Comparison of ENCODE assay signal across 8 mouse cellular contexts in the genomic region with DNA sequence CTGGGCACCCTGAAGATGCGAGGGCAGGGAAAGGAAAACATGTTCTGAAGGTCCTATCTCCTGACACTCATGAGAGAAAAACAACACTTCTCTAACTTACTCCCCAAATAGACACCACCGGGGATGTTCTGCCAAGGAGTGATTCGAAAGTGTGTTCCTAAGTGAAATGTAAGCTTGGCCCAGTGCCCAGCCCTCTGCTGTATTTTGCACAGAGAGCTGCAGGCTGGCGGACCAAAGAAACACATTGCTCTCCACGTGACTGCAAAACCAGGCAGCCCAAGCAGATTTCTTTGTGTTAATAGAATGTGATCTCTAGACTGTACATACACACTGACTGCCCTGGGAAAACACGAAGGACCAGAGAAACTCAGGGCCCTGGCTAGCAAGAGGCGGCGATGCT. TPM values are rescaled to one million over a fixed set of nuclear protein-coding genes. Genes with fewer than 3 reads are reported as not detected.
DNase-seq lines count a peak whose midpoint lies in the region; ATAC-seq lines count a peak whose summit lies in the region.

No protein-coding gene starts in this region.

- H3K9ac ChIP-seq in embryonic facial prominence, embryonic 14.5 days (ENCODE audit: low read depth, low read length): no peak overlapping the region; the same call in 1 of the 2 replicates
- 0 out of 2 replicates have a peak overlapping the region, but pooled peaks have one; percentile 18 for H3K9ac ChIP-seq in midbrain, embryonic 11.5 days (ENCODE audit: low read length)
- H3K9ac ChIP-seq in stomach, embryonic 14.5 days (replicated peaks; ENCODE audit: low read depth, low read length): no peak overlapping the region

- no peak overlapping the region for H3K4me3 ChIP-seq in embryonic facial prominence, embryonic 14.5 days (ENCODE audit: low read depth, low read length)
- H3K4me3 ChIP-seq in heart, embryonic 10.5 days: peak overlapping the region; percentile 22; the same call in 1 of the 2 replicates
- no peak overlapping the region for H3K4me3 ChIP-seq in midbrain, embryonic 11.5 days (ENCODE audit: low read depth, low read length)
- H3K4me3 ChIP-seq in stomach, embryonic 14.5 days (ENCODE audit: low read depth, low read length): no peak overlapping the region

- peak overlapping the region; percentile 38 for H3K4me2 ChIP-seq in embryonic facial prominence, embryonic 14.5 days (ENCODE audit: low read depth, low read length)
- peak overlapping the region; percentile 5; the same call in 1 of the 2 replicates for H3K4me2 ChIP-seq in midbrain, embryonic 11.5 days
- peak overlapping the region; percentile 0; the same call in 1 of the 2 replicates for H3K4me2 ChIP-seq in stomach, embryonic 14.5 days (replicated peaks; ENCODE audit: low read depth, low read length)

- peak; percentile 82 for DNase-seq in brain, embryonic 18.5 days (ENCODE audit: low read depth, low spot score)
- DNase-seq in embryonic facial prominence, embryonic 14.5 days (ENCODE audit: low spot score): peak; percentile 98
- DNase-seq in heart, embryonic 10.5 days (ENCODE audit: low spot score): peak; percentile 86
- DNase-seq in kidney, adult 9 months: peak; percentile 98
- DNase-seq in left cerebral cortex, postnatal 4 days: peak; percentile 87
- DNase-seq in midbrain, embryonic 11.5 days (ENCODE audit: low spot score, missing footprints): no peak
- DNase-seq in c-Kit-positive CD71-positive TER-119-positive erythroid progenitor cells, embryonic 14.5 days (ENCODE audit: low spot score): no peak

- ATAC-seq in embryonic facial prominence, embryonic 14.5 days (ENCODE audit: low read depth): peak; percentile 87
- ATAC-seq in midbrain, embryonic 11.5 days (ENCODE audit: low FRiP score): peak; percentile 67; the same call in 1 of the 2 replicates
- ATAC-seq in stomach, embryonic 14.5 days (ENCODE audit: insufficient number of reproducible peaks, insufficient read depth, low FRiP score, low read depth): peak; percentile 84

- H3K4me1 ChIP-seq in embryonic facial prominence, embryonic 14.5 days (ENCODE audit: control insufficient read depth, insufficient read depth, low read length): peaks cover 57% of the 10 kb centered on the region
- H3K4me1 ChIP-seq in heart, embryonic 10.5 days: peaks cover 45% of the 10 kb centered on the region
- peaks cover 9% of the 10 kb centered on the region for H3K4me1 ChIP-seq in midbrain, embryonic 11.5 days (ENCODE audit: control insufficient read depth, insufficient read depth, low read length)
- peaks cover 36% of the 10 kb centered on the region; the same call in 1 of the 2 replicates for H3K4me1 ChIP-seq in stomach, embryonic 14.5 days (ENCODE audit: control insufficient read depth, insufficient read depth, low read length)

- intact Hi-C loops in left cerebral cortex, postnatal 4 days (cut with DNase I): no loop called here

- H3K9me3 ChIP-seq in embryonic facial prominence, embryonic 14.5 days (ENCODE audit: control insufficient read depth, low read length): no peaks in the 10 kb centered on the region
- H3K9me3 ChIP-seq in heart, embryonic 10.5 days: no peaks in the 10 kb centered on the region
- H3K9me3 ChIP-seq in midbrain, embryonic 11.5 days (ENCODE audit: control insufficient read depth, low read length): no peaks in the 10 kb centered on the region
- H3K9me3 ChIP-seq in stomach, embryonic 14.5 days (ENCODE audit: control insufficient read depth, low read depth, low read length): no peaks in the 10 kb centered on the region

- H3K27me3 ChIP-seq in embryonic facial prominence, embryonic 14.5 days (replicated peaks; ENCODE audit: control insufficient read depth, insufficient read depth, low read length): no peaks in the 10 kb centered on the region
- H3K27me3 ChIP-seq in heart, embryonic 10.5 days (ENCODE audit: insufficient read depth, poor library complexity, severe bottlenecking): peaks cover 15% of the 10 kb centered on the region; the same call in 1 of the 2 replicates
- no peaks in the 10 kb centered on the region for H3K27me3 ChIP-seq in midbrain, embryonic 11.5 days (ENCODE audit: control insufficient read depth, insufficient read depth, low read length)
- H3K27me3 ChIP-seq in stomach, embryonic 14.5 days (ENCODE audit: control insufficient read depth, insufficient read depth, low read length): no peaks in the 10 kb centered on the region

- H3K27ac ChIP-seq in embryonic facial prominence, embryonic 14.5 days (replicated peaks; ENCODE audit: low read depth, low read length): peak overlapping the region; percentile 83
- peak overlapping the region; percentile 48 for H3K27ac ChIP-seq in heart, embryonic 10.5 days
- no peak overlapping the region; the same call in 1 of the 2 replicates for H3K27ac ChIP-seq in midbrain, embryonic 11.5 days (ENCODE audit: low read depth, low read length)
- peak overlapping the region; percentile 90 for H3K27ac ChIP-seq in stomach, embryonic 14.5 days (ENCODE audit: low read length)

- 8% methylated on average over 8 of the region's 8 CpGs for WGBS in embryonic facial prominence, embryonic 14.5 days
- WGBS in heart, embryonic 10.5 days: 21% methylated on average over 8 of the region's 8 CpGs
- 40% methylated on average over 8 of the region's 8 CpGs for WGBS in midbrain, embryonic 11.5 days
- WGBS in stomach, embryonic 14.5 days: 8% methylated on average over 8 of the region's 8 CpGs

- no peaks in the 10 kb centered on the region for H3K36me3 ChIP-seq in embryonic facial prominence, embryonic 14.5 days (ENCODE audit: control insufficient read depth, insufficient read depth, low read length)
- no peaks in the 10 kb centered on the region for H3K36me3 ChIP-seq in heart, embryonic 10.5 days
- no peaks in the 10 kb centered on the region for H3K36me3 ChIP-seq in midbrain, embryonic 11.5 days (ENCODE audit: control insufficient read depth, insufficient read depth, low read length)
- no peaks in the 10 kb centered on the region for H3K36me3 ChIP-seq in stomach, embryonic 14.5 days (ENCODE audit: control insufficient read depth, insufficient read depth, low read length)

RNA-seq across cellular contexts. Expression of gene Hlf, which starts 21.1 kb away (rescaled TPM):
- 5.1 and 6.2 TPM in 2 replicates for polyA plus RNA-seq in embryonic facial prominence, embryonic 14.5 days (2014; fragmentation: Nextera tagmentation; extraction: Ambion mirVana)
- polyA plus RNA-seq in heart, embryonic 10.5 days (2016; fragmentation: Nextera tagmentation; extraction: Ambion mirVana): 1.7 and 3.3 TPM in 2 replicates
- total RNA-seq in left cerebral cortex, postnatal 4 days (2021): 10 to 100 TPM; 24.6 to 26.3 TPM
- polyA plus RNA-seq in midbrain, embryonic 11.5 days (2014; fragmentation: Nextera tagmentation; extraction: Ambion mirVana): 2.0 and 2.2 TPM in 2 replicates
- polyA plus RNA-seq in stomach, embryonic 14.5 days (2014; fragmentation: Nextera tagmentation; extraction: Ambion mirVana): 1.2 and 1.7 TPM in 2 replicates

Comparison
In these comparisons a context has a peak if more than half of its experiments do, and no peak if none do; other contexts are left out.
1. DNase-seq: peak in brain, embryonic 18.5 days (single experiment), embryonic facial prominence, embryonic 14.5 days (single experiment), heart, embryonic 10.5 days (single experiment), kidney, adult 9 months (single experiment) and left cerebral cortex, postnatal 4 days (single experiment); none in midbrain, embryonic 11.5 days (single experiment) and c-Kit-positive CD71-positive TER-119-positive erythroid progenitor cells, embryonic 14.5 days (single experiment).
2. Peak in every context shown above with its lines, with median percentiles within 50 percentile points of each other: ATAC-seq and H3K4me2 ChIP-seq.